In the genomic region with DNA sequence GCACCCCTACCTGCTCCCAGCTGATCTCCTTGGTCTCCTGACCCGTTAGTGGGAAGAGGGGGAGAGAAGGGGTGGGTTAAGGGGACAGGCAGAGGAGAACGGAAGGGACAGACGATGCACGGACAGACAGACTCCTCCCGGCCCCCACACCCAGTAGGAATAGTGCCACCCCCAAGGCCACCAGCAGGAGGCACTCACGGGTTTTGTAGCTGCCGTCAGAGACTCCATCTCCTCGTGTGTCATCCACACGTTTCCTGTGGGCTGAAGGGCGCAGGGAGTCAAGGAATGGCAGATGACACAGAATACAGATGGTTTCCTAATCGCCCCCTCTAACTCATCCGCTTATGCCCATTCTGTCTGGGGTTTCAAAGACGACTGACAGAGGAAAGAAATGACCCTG, we compare ENCODE assay signal across 13 mouse cellular contexts. TPM values are rescaled to one million over a fixed set of nuclear protein-coding genes. Genes with fewer than 3 reads are reported as not detected.
DNase-seq lines count a peak whose midpoint lies in the region; ATAC-seq and TF ChIP-seq lines count a peak whose summit lies in the region.
"Had no signal": no experiment of that assay in that cellular context is flagged by ENCODE, and none has a peak within 500 bp of the region (broad histone marks: within the 10 kb centered on the region; RNA-seq: fewer than 3 reads in every experiment).

No protein-coding gene starts in this region.

- no peaks in the 10 kb centered on the region for H3K36me3 ChIP-seq in liver, embryonic 13.5 days
- H3K36me3 ChIP-seq in liver, embryonic 12.5 days, result no peaks in the 10 kb centered on the region
- peaks cover 5% of the 10 kb centered on the region; the same call in 1 of the 2 replicates for H3K36me3 ChIP-seq in E14TG2a.4 (ENCODE audit: insufficient read depth, low read length)
- H3K36me3 ChIP-seq: heart, embryonic 13.5 days; liver, embryonic 15.5 days had no signal

- peak; percentile 29; the same call in 1 of the 2 replicates for TF ChIP-seq CTCF in cerebellum, adult 2 months (IDR thresholded peaks at IDR 0.05; ENCODE audit: borderline replicate concordance, insufficient read depth, low read depth, low read length)
- TF ChIP-seq CTCF in E14TG2a.4 (conservative IDR thresholded peaks at IDR 0.05; ENCODE audit: low read length), result peak; percentile 81

- TF ChIP-seq POLR2A in cerebellum, adult 2 months (IDR thresholded peaks at IDR 0.05; ENCODE audit: borderline replicate concordance, insufficient read depth, low read length), result no peak

- 43% methylated on average over 13 of the region's 13 CpGs for WGBS in cerebellum, adult 2 months
- 19% methylated on average over 13 of the region's 13 CpGs for WGBS in liver, embryonic 13.5 days (ENCODE audit: insufficient replicate concordance)
- WGBS in liver, embryonic 12.5 days (ENCODE audit: insufficient replicate concordance), result 18% methylated on average over 13 of the region's 13 CpGs

- no peaks in the 10 kb centered on the region for H3K27me3 ChIP-seq in cerebellum, adult 2 months (ENCODE audit: control insufficient read depth, insufficient read depth, low read length)
- H3K27me3 ChIP-seq in liver, embryonic 13.5 days, result peaks cover 35% of the 10 kb centered on the region
- peaks cover 54% of the 10 kb centered on the region for H3K27me3 ChIP-seq in liver, embryonic 12.5 days (replicated peaks)
- H3K27me3 ChIP-seq in E14TG2a.4 (ENCODE audit: insufficient read depth, low read length), result peaks cover 6% of the 10 kb centered on the region; the same call in 1 of the 2 replicates

- no peaks in the 10 kb centered on the region; the same call in 1 of the 2 replicates for H3K4me1 ChIP-seq in cerebellum, adult 2 months (ENCODE audit: control insufficient read depth, insufficient read depth, low read length)
- peaks cover 37% of the 10 kb centered on the region for H3K4me1 ChIP-seq in liver, embryonic 13.5 days (replicated peaks)
- peaks cover 38% of the 10 kb centered on the region for H3K4me1 ChIP-seq in liver, embryonic 12.5 days
- peaks cover 72% of the 10 kb centered on the region for H3K4me1 ChIP-seq in E14TG2a.4 (replicated peaks; ENCODE audit: low read depth, low read length)

- no peak overlapping the region for H3K4me2 ChIP-seq in liver, embryonic 13.5 days
- H3K4me2 ChIP-seq in liver, embryonic 12.5 days, result no peak overlapping the region
- H3K4me2 ChIP-seq: heart, embryonic 13.5 days; liver, embryonic 15.5 days had no signal

- H3K9ac ChIP-seq in liver, embryonic 13.5 days, result no peak overlapping the region
- H3K9ac ChIP-seq in liver, embryonic 12.5 days, result no peak overlapping the region
- H3K9ac ChIP-seq: heart, embryonic 13.5 days; liver, embryonic 15.5 days had no signal

- no peak for DNase-seq in cerebellum, adult 2 months
- no peak for DNase-seq in cerebellum, adult 8-10 months
- DNase-seq in liver, embryonic 13.5 days, result peak; percentile 29
- peak; percentile 51 for DNase-seq in naive thymus-derived CD4-positive, alpha-beta T cell, adult 2 months (ENCODE audit: low read depth)
- no peak for DNase-seq in neural tube, embryonic 10.5 days (ENCODE audit: extremely low spot score, low spot score)
- no peak for DNase-seq in adrenal gland, adult 18-20 months (ENCODE audit: low spot score in 2 of 2)
- DNase-seq: cerebellum, adult 11 months; kidney, postnatal 10 days had no signal

- no peak overlapping the region for H3K27ac ChIP-seq in cerebellum, adult 2 months (ENCODE audit: insufficient read depth, low read length)
- H3K27ac ChIP-seq in liver, embryonic 13.5 days, result no peak overlapping the region
- H3K27ac ChIP-seq in liver, embryonic 12.5 days, result no peak overlapping the region
- H3K27ac ChIP-seq: heart, embryonic 13.5 days; liver, embryonic 15.5 days had no signal

- H3K4me3 ChIP-seq in cerebellum, adult 2 months (replicated peaks; ENCODE audit: insufficient read depth, low read depth, low read length), result no peak overlapping the region
- H3K4me3 ChIP-seq in liver, embryonic 13.5 days (replicated peaks), result no peak overlapping the region
- no peak overlapping the region for H3K4me3 ChIP-seq in liver, embryonic 12.5 days
- peak overlapping the region; percentile 61 for H3K4me3 ChIP-seq in E14TG2a.4 (replicated peaks; ENCODE audit: low read length)
- H3K4me3 ChIP-seq: heart, embryonic 13.5 days; liver, embryonic 15.5 days; myocyte had no signal

- H3K9me3 ChIP-seq in liver, embryonic 13.5 days (replicated peaks), result no peaks in the 10 kb centered on the region
- H3K9me3 ChIP-seq in liver, embryonic 12.5 days (replicated peaks), result no peaks in the 10 kb centered on the region
- H3K9me3 ChIP-seq in E14TG2a.4 (ENCODE audit: low read length), result peaks cover 12% of the 10 kb centered on the region; the same call in 1 of the 2 replicates
- H3K9me3 ChIP-seq: heart, embryonic 13.5 days; liver, embryonic 15.5 days had no signal

- ATAC-seq in liver, embryonic 13.5 days (ENCODE audit: low read depth), result no peak
- no peak for ATAC-seq in liver, embryonic 12.5 days

RNA-seq across cellular contexts. Expression of a gene that starts 8.5 kb away (rescaled TPM):
- 0.11 and 0.31 TPM in 2 replicates for polyA plus RNA-seq in cerebellum, adult 2 months (2012; rRNA removed)
- polyA plus RNA-seq in liver, embryonic 13.5 days (2015; fragmentation: Nextera tagmentation; extraction: Ambion mirVana), result 0.12 and 0.15 TPM in 2 replicates
- polyA plus RNA-seq in liver, embryonic 12.5 days (2016; fragmentation: Nextera tagmentation; extraction: Ambion mirVana), result 0.08 and 0.23 TPM in 2 replicates
- under 1 TPM; 0.17 to 0.83 TPM for total RNA-seq in adrenal gland, adult 18-20 months (2021)

RNA-seq across cellular contexts. Expression of a gene that starts 10.0 kb away (rescaled TPM):
- polyA plus RNA-seq in cerebellum, adult 2 months (2012; rRNA removed), result 17.5 and 18.9 TPM in 2 replicates
- 0.85 and 1.3 TPM in 2 replicates for polyA plus RNA-seq in liver, embryonic 13.5 days (2015; fragmentation: Nextera tagmentation; extraction: Ambion mirVana)
- polyA plus RNA-seq in liver, embryonic 12.5 days (2016; fragmentation: Nextera tagmentation; extraction: Ambion mirVana), result 1.2 and 2.2 TPM in 2 replicates
- 10 to 100 TPM in 1 of 2 experiments, 1 to 10 TPM in 1; 7.8 to 11.0 TPM for total RNA-seq in adrenal gland, adult 18-20 months (2021)

RNA-seq across cellular contexts. Expression of a gene that starts 23.3 kb away (rescaled TPM):
- 84.3 and 85.9 TPM in 2 replicates for polyA plus RNA-seq in cerebellum, adult 2 months (2012; rRNA removed)
- 0.24 and 0.25 TPM in 2 replicates for polyA plus RNA-seq in liver, embryonic 13.5 days (2015; fragmentation: Nextera tagmentation; extraction: Ambion mirVana)
- polyA plus RNA-seq in liver, embryonic 12.5 days (2016; fragmentation: Nextera tagmentation; extraction: Ambion mirVana), result 0.37 and 0.45 TPM in 2 replicates
- total RNA-seq in adrenal gland, adult 18-20 months (2021), result 1 to 10 TPM; 1.7 to 3.2 TPM

RNA-seq across cellular contexts. Expression of a gene that starts 26.8 kb away (rescaled TPM):
- 92.6 and 103 TPM in 2 replicates for polyA plus RNA-seq in cerebellum, adult 2 months (2012; rRNA removed)
- polyA plus RNA-seq in liver, embryonic 13.5 days (2015; fragmentation: Nextera tagmentation; extraction: Ambion mirVana), result not detected in 2 replicates
- polyA plus RNA-seq in liver, embryonic 12.5 days (2016; fragmentation: Nextera tagmentation; extraction: Ambion mirVana), result 0.38 TPM in 1 of 2 replicates, not detected in the other
- 1 to 10 TPM; 1.3 to 1.7 TPM for total RNA-seq in adrenal gland, adult 18-20 months (2021)
- polyA plus RNA-seq: liver, embryonic 15.5 days had no signal

RNA-seq across cellular contexts. Expression of a gene that starts 52.0 kb away (rescaled TPM):
- polyA plus RNA-seq in cerebellum, adult 2 months (2012; rRNA removed), result 807 and 849 TPM in 2 replicates
- 108 and 129 TPM in 2 replicates for polyA plus RNA-seq in liver, embryonic 13.5 days (2015; fragmentation: Nextera tagmentation; extraction: Ambion mirVana)
- 170 and 179 TPM in 2 replicates for polyA plus RNA-seq in liver, embryonic 12.5 days (2016; fragmentation: Nextera tagmentation; extraction: Ambion mirVana)
- total RNA-seq in adrenal gland, adult 18-20 months (2021), result 100 to 1,000 TPM; 262 to 325 TPM

Comparison
In these comparisons a context has a peak if more than half of its experiments do, and no peak if none do; other contexts are left out.
1. DNase-seq: peak in liver, embryonic 13.5 days (single experiment) and naive thymus-derived CD4-positive, alpha-beta T cell, adult 2 months (single experiment); none in cerebellum, adult 2 months (0 of 2), cerebellum, adult 8-10 months (single experiment), neural tube, embryonic 10.5 days (single experiment) and adrenal gland, adult 18-20 months (0 of 2).
2. RNA of a gene that starts 23.3 kb away (polyA plus RNA-seq): 84.3 to 85.9 TPM in cerebellum, adult 2 months; 0.37 to 0.45 TPM in liver, embryonic 12.5 days and 0.24 to 0.25 TPM in liver, embryonic 13.5 days; every median in the first group is over 10 times any median in the second.